Mouse (Mus musculus): Measurements from ENCODE around the gene Frem1. TPM values are rescaled to one million over a fixed set of nuclear protein-coding genes. Genes with fewer than 3 reads are reported as not detected.
A peak's percentile ranks its signal among the peaks of the same experiment; 100 is the strongest.

Gene Frem1
- total RNA-seq, 2 experiments from 2014 or later, result 3.6 to 4.0 TPM

GRCm38 (mm10) chr4:82879152-82879551 is 173.0 kb downstream of the Frem1 start:
- DNase-seq, result no peak
- intact Hi-C loops (cut with DNase I), result no loop called here

- intact Hi-C loops (cut with DNase I), result no loop called here
- DNase-seq, result no peak
Observed at GRCm38 (mm10) chr4:82876656-82877055, 175.5 kb downstream of the Frem1 start.

- intact Hi-C loops (cut with DNase I), result no loop called here
- DNase-seq, result no peak
Observed at GRCm38 (mm10) chr4:82875532-82875931, 176.6 kb downstream of the Frem1 start.

- DNase-seq, result no peak
- intact Hi-C loops (cut with DNase I), result no loop called here
Observed at GRCm38 (mm10) chr4:82874791-82875190, 177.3 kb downstream of the Frem1 start.

GRCm38 (mm10) chr4:82872548-82872947 is 179.6 kb downstream of the Frem1 start:
- intact Hi-C loops (cut with DNase I), result no loop called here
- DNase-seq, result no peak

GRCm38 (mm10) chr4:82872121-82872520 is 180.0 kb downstream of the Frem1 start:
- intact Hi-C loops (cut with DNase I), result no loop called here
- DNase-seq, result no peak

GRCm38 (mm10) chr4:82870931-82871330 is 181.2 kb downstream of the Frem1 start:
- no peak for DNase-seq
- intact Hi-C loops (cut with DNase I), result no loop called here

GRCm38 (mm10) chr4:82867731-82868445 is 184.3 kb downstream of the Frem1 start:
- intact Hi-C loops (cut with DNase I), result no loop called here

GRCm38 (mm10) chr4:82867111-82867510 is 185.0 kb downstream of the Frem1 start:
- no peak for DNase-seq
- intact Hi-C loops (cut with DNase I), result no loop called here

More at GRCm38 (mm10) chr4:82867731-82868445, 184.3 kb downstream of the Frem1 start:
- no peak for DNase-seq

GRCm38 (mm10) chr4:82864974-82865699 is 187.0 kb downstream of the Frem1 start:
- intact Hi-C loops (cut with DNase I), result no loop called here
- no peak for DNase-seq

- intact Hi-C loops (cut with DNase I), result no loop called here
- DNase-seq, result peak; percentile 79
Observed at GRCm38 (mm10) chr4:82863316-82863715, 188.8 kb downstream of the Frem1 start.

GRCm38 (mm10) chr4:82861451-82861850 is 190.7 kb downstream of the Frem1 start:
- DNase-seq, result no peak
- intact Hi-C loops (cut with DNase I), result no loop called here

GRCm38 (mm10) chr4:82860566-82860965 is 191.6 kb downstream of the Frem1 start:
- intact Hi-C loops (cut with DNase I), result no loop called here
- no peak for DNase-seq

- intact Hi-C loops (cut with DNase I), result loop anchor here (5.0 kb wide), 1 partner anchor 73 kb away; no protein-coding TSS in a partner anchor
- DNase-seq, result peak; percentile 74
Observed at GRCm38 (mm10) chr4:82859131-82860125, 192.7 kb downstream of the Frem1 start, which contains the start of gene Zdhhc21. Gene Zdhhc21, minus strand, starts transcription at chr4:82859958.

- intact Hi-C loops (cut with DNase I), result loop anchor here (5.0 kb wide), 1 partner anchor 74 kb away; no protein-coding TSS in a partner anchor
- no peak for DNase-seq
Observed at GRCm38 (mm10) chr4:82858431-82859010, 193.6 kb downstream of the Frem1 start.

GRCm38 (mm10) chr4:82856986-82857385 is 195.2 kb downstream of the Frem1 start:
- intact Hi-C loops (cut with DNase I), result loop anchor here (5.0 kb wide), 1 partner anchor 75 kb away; no protein-coding TSS in a partner anchor

GRCm38 (mm10) chr4:82853809-82854208 is 198.3 kb downstream of the Frem1 start:
- no peak for DNase-seq
- intact Hi-C loops (cut with DNase I), result no loop called here

More at GRCm38 (mm10) chr4:82856986-82857385, 195.2 kb downstream of the Frem1 start:
- no peak for DNase-seq

GRCm38 (mm10) chr4:82848552-82849234 is 203.4 kb downstream of the Frem1 start:
- intact Hi-C loops (cut with DNase I), result no loop called here
- DNase-seq, result no peak
